Mouse (Mus musculus) cerebellum, adult 2 months (tissue): ENCODE results near the gene Ephb2.

Experiments used
- CTCF ChIP-seq: fragments of 200-500 bp; IDR thresholded peaks from 2 replicates; pipeline ENCODE4 v1.5.1; 2011; ENCODE audit warnings: low read depth, mild to moderate bottlenecking, control low read depth, low read length, moderate library complexity, borderline replicate concordance; ENCODE audit not compliant: insufficient read depth
- POLR2A ChIP-seq: fragments of 200-500 bp; IDR thresholded peaks from 2 replicates; pipeline ENCODE4 v1.6.1; 2011; ENCODE audit warnings: low read length, control low read depth, borderline replicate concordance; ENCODE audit not compliant: insufficient read depth

- TF ChIP-seq CTCF (no peak), POLR2A (no peak)
Observed at GRCm38 (mm10) chr4:136706696-136707095, 129.1 kb downstream of the Ephb2 start.
